Mouse (Mus musculus) bone marrow macrophage, adult 2 months (primary cell): ENCODE measurements around the gene Gm28557. TPM values are rescaled to one million over a fixed set of nuclear protein-coding genes. Genes with fewer than 3 reads are reported as not detected.

ENCODE experiments used
- H3K27ac ChIP-seq: 2 replicates; pipeline ENCODE4 v1.5.1; 2012; ENCODE audit warnings: low read depth, low read length; ENCODE audit not compliant: insufficient read depth
- H3K4me1 ChIP-seq: 2 replicates; pipeline ENCODE4 v1.6.1; 2012; ENCODE audit warnings: low read length; ENCODE audit not compliant: control insufficient read depth, insufficient read depth
- H3K4me3 ChIP-seq: 2 replicates; pipeline ENCODE4 v1.5.1; 2012; ENCODE audit warnings: mild to moderate bottlenecking, low read length, moderate library complexity; ENCODE audit not compliant: insufficient read depth
- CTCF ChIP-seq: IDR thresholded peaks from 2 replicates; pipeline ENCODE4 v1.5.1; 2012; ENCODE audit warnings: low read depth, mild to moderate bottlenecking, low read length, moderate library complexity
- POLR2A ChIP-seq: IDR thresholded peaks from 2 replicates; pipeline ENCODE4 v1.6.1; 2012; ENCODE audit warnings: mild to moderate bottlenecking, low read depth, low read length, borderline replicate concordance
- polyA plus RNA-seq: library from polyadenylated mRNA; stranded (reverse); fragments of >200 nt; gene quantifications from 2 replicates; pipeline ENCODE4 v1.2.4, GENCODE M21; 2012; ENCODE audit not compliant: missing spikeins, insufficient read depth, insufficient read length

Gm28557 gene
- polyA plus RNA-seq, 1 experiment: 6.2 TPM

- Histone ChIP-seq H3K4me3 (no peak within 1 kb of the TSS), H3K4me1 (no peaks in the 10 kb centered on the region), H3K27ac (no peak within 1 kb of the TSS)
- TF ChIP-seq POLR2A: no peak
- TF ChIP-seq CTCF: no peak
These were observed 10.5 kb downstream of the Gm28557 start, which contains the start of gene Zfp708 for GRCm38 (mm10) chr13:67097876-67098275. TSS of gene Zfp708 (minus strand) at chr13:67097976.

GRCm38 (mm10) chr13:67090154-67090553 lies 18.2 kb downstream of the Gm28557 start:
- Histone ChIP-seq H3K4me3 (no peak overlapping the region), H3K27ac (no peak overlapping the region), H3K4me1 (no peaks in the 10 kb centered on the region)
- TF ChIP-seq CTCF (no peak), POLR2A (no peak)

GRCm38 (mm10) chr13:67081946-67082345 lies 26.5 kb downstream of the Gm28557 start:
- Histone ChIP-seq H3K4me3 (peak overlapping the region; percentile 92; the same call in 1 of the 2 replicates), H3K4me1 (peaks cover 7% of the 10 kb centered on the region; the same call in 1 of the 2 replicates), H3K27ac (peak overlapping the region; percentile 93)
- TF ChIP-seq CTCF (no peak), POLR2A (no peak)

GRCm38 (mm10) chr13:67081142-67081713 lies 27.2 kb downstream of the Gm28557 start:
- Histone ChIP-seq H3K27ac (peak overlapping the region; percentile 93), H3K4me1 (peaks cover 7% of the 10 kb centered on the region; the same call in 1 of the 2 replicates), H3K4me3 (peak overlapping the region; percentile 92)
- TF ChIP-seq POLR2A (no peak), CTCF (no peak)

- H3K4me3 ChIP-seq: no peak overlapping the region
- TF ChIP-seq CTCF: no peak
- no peak for TF ChIP-seq POLR2A
These were observed 31.2 kb downstream of the Gm28557 start for GRCm38 (mm10) chr13:67077244-67077643.

GRCm38 (mm10) chr13:67072786-67073185 lies 35.6 kb downstream of the Gm28557 start:
- TF ChIP-seq CTCF (no peak), POLR2A (no peak)
- Histone ChIP-seq H3K4me1 (no peaks in the 10 kb centered on the region), H3K4me3 (no peak overlapping the region), H3K27ac (no peak overlapping the region)

More at GRCm38 (mm10) chr13:67077244-67077643, 31.2 kb downstream of the Gm28557 start:
- Histone ChIP-seq H3K4me1 (peaks cover 6% of the 10 kb centered on the region; the same call in 1 of the 2 replicates), H3K27ac (no peak overlapping the region)

GRCm38 (mm10) chr13:67065386-67065785 lies 43.0 kb downstream of the Gm28557 start:
- no peak for TF ChIP-seq POLR2A
- no peak for TF ChIP-seq CTCF

GRCm38 (mm10) chr13:67062427-67062826 lies 46.0 kb downstream of the Gm28557 start:
- TF ChIP-seq CTCF: no peak
- no peak for TF ChIP-seq POLR2A
- no peak overlapping the region for H3K4me3 ChIP-seq
- no peak overlapping the region for H3K27ac ChIP-seq
- peaks cover 4% of the 10 kb centered on the region for H3K4me1 ChIP-seq

More at GRCm38 (mm10) chr13:67065386-67065785, 43.0 kb downstream of the Gm28557 start:
- Histone ChIP-seq H3K4me1 (no peaks in the 10 kb centered on the region), H3K27ac (no peak overlapping the region), H3K4me3 (no peak overlapping the region)

GRCm38 (mm10) chr13:67060786-67061358 lies 47.5 kb downstream of the Gm28557 start, which contains the start of gene Zfp712:
TSS of gene Zfp712 (minus strand) at chr13:67061170.
- Histone ChIP-seq H3K4me3 (peak within 1 kb of the TSS; percentile 74), H3K4me1 (peaks cover 4% of the 10 kb centered on the region), H3K27ac (peak within 1 kb of the TSS; percentile 78)
- no peak for TF ChIP-seq CTCF
- TF ChIP-seq POLR2A: no peak

- TF ChIP-seq POLR2A (no peak), CTCF (no peak)
- H3K4me3 ChIP-seq: peak overlapping the region; percentile 74
- H3K4me1 ChIP-seq: peaks cover 4% of the 10 kb centered on the region
- H3K27ac ChIP-seq: peak overlapping the region; percentile 78; the same call in 1 of the 2 replicates
These were observed 48.1 kb downstream of the Gm28557 start for GRCm38 (mm10) chr13:67060161-67060785.

Other genes with a start within 250 kb of the Gm28557 start
- gene Gm10767, start 203.7 kb downstream of the Gm28557 start, polyA plus RNA-seq: 1.2 and 1.7 TPM in 2 replicates
- 0.83 and 1.4 TPM in 2 replicates for gene Zfp712, start 47.4 kb downstream of the Gm28557 start, polyA plus RNA-seq
- gene Zfp708, start 10.6 kb downstream of the Gm28557 start, polyA plus RNA-seq: not detected in 2 replicates
- gene Rslcan18, start 7.7 kb upstream of the Gm28557 start, polyA plus RNA-seq: 0.90 and 1.5 TPM in 2 replicates
- gene Zfp759, start 13.1 kb upstream of the Gm28557 start, polyA plus RNA-seq: 3.1 and 3.8 TPM in 2 replicates
- gene Rsl1, start 64.6 kb upstream of the Gm28557 start, polyA plus RNA-seq: 9.2 and 11.7 TPM in 2 replicates
- 6.5 and 6.7 TPM in 2 replicates for gene Zfp455, start 85.9 kb upstream of the Gm28557 start, polyA plus RNA-seq
- gene Zfp458, start 169.9 kb upstream of the Gm28557 start, polyA plus RNA-seq: 2.5 and 2.7 TPM in 2 replicates
- 0.84 TPM in 1 of 2 replicates, not detected in the other for gene Zfp457, start 197.9 kb upstream of the Gm28557 start, polyA plus RNA-seq
- 7.0 and 7.9 TPM in 2 replicates for gene Zfp595, start 224.0 kb upstream of the Gm28557 start, polyA plus RNA-seq